Comparison of ENCODE assay signal across 9 mouse cellular contexts in genomic region chr7:83549951-83550407, GRCm38 (mm10). TPM values are rescaled to one million over a fixed set of nuclear protein-coding genes. Genes with fewer than 3 reads are reported as not detected.
DNase-seq lines count a peak whose midpoint lies in the region; ATAC-seq and TF ChIP-seq lines count a peak whose summit lies in the region.
"Had no signal": no experiment of that assay in that cellular context is flagged by ENCODE, and none has a peak within 500 bp of the region (broad histone marks: within the 10 kb centered on the region; RNA-seq: fewer than 3 reads in every experiment).

No protein-coding gene starts in this region.

- no peak for TF ChIP-seq EP300 in heart, adult 2 months (IDR thresholded peaks at IDR 0.05; ENCODE audit: insufficient read depth, low read depth, low read length)
- TF ChIP-seq EP300 in lung, postnatal 0 days (IDR thresholded peaks at IDR 0.05), result no peak
- TF ChIP-seq EP300 in stomach, postnatal 0 days (optimal IDR thresholded peaks at IDR 0.05), result no peak

- no peak for TF ChIP-seq POLR2A in heart, adult 2 months (IDR thresholded peaks at IDR 0.05; ENCODE audit: insufficient read depth, low read depth, low read length)

- no peaks in the 10 kb centered on the region for H3K79me2 ChIP-seq in heart, adult 2 months (replicated peaks; ENCODE audit: control insufficient read depth, insufficient read depth, low read length)

- no peak overlapping the region for H3K9ac ChIP-seq in heart, adult 2 months (ENCODE audit: low read depth, low read length)
- H3K9ac ChIP-seq in lung, postnatal 0 days (replicated peaks; ENCODE audit: low read depth), result no peak overlapping the region
- H3K9ac ChIP-seq in stomach, postnatal 0 days (ENCODE audit: low read length), result no peak overlapping the region

- H3K4me2 ChIP-seq in lung, postnatal 0 days (replicated peaks; ENCODE audit: low read depth, low read length), result no peak overlapping the region
- H3K4me2 ChIP-seq in stomach, postnatal 0 days (replicated peaks; ENCODE audit: low read depth), result no peak overlapping the region

- H3K4me1 ChIP-seq in heart, adult 2 months (ENCODE audit: control insufficient read depth, insufficient read depth, low read length), result no peaks in the 10 kb centered on the region
- H3K4me1 ChIP-seq in lung, postnatal 0 days (ENCODE audit: insufficient read depth, low read depth, low read length), result no peaks in the 10 kb centered on the region
- H3K4me1 ChIP-seq in stomach, postnatal 0 days (replicated peaks; ENCODE audit: control insufficient read depth, insufficient read depth), result no peaks in the 10 kb centered on the region

- no peak overlapping the region for H3K27ac ChIP-seq in heart, adult 2 months
- no peak overlapping the region for H3K27ac ChIP-seq in lung, postnatal 0 days (ENCODE audit: low read length)
- no peak overlapping the region for H3K27ac ChIP-seq in stomach, postnatal 0 days (replicated peaks)

- H3K36me3 ChIP-seq in heart, adult 2 months (ENCODE audit: control insufficient read depth, insufficient read depth, low read length), result no peaks in the 10 kb centered on the region
- no peaks in the 10 kb centered on the region for H3K36me3 ChIP-seq in lung, postnatal 0 days (ENCODE audit: insufficient read depth, low read length)
- H3K36me3 ChIP-seq in stomach, postnatal 0 days (ENCODE audit: control insufficient read depth, insufficient read depth, low read length), result no peaks in the 10 kb centered on the region

- ATAC-seq in CD4-positive, CD25-positive, alpha-beta regulatory T cell, adult 4 months, result peak; percentile 61
- ATAC-seq in lung, postnatal 0 days, result no peak
- ATAC-seq in stomach, postnatal 0 days (ENCODE audit: low FRiP score, low TSS enrichment), result no peak

- intact Hi-C loops in heart, adult 2 months (cut with DNase I), result loop anchor here (1.0 to 5.0 kb wide), 2 partner anchors 683 to 835 kb away; partner anchors contain the start of gene Mex3b
- intact Hi-C loops in heart, postnatal 25 days (cut with DNase I), result loop anchor here (1.0 to 2.0 kb wide), 2 partner anchors 683 to 835 kb away; partner anchors contain the start of gene Mex3b
- intact Hi-C loops in heart, postnatal 10 days (cut with DNase I), result loop anchor here (1.0 to 5.0 kb wide), 5 partner anchors 58 to 835 kb away; no protein-coding TSS in a partner anchor
- intact Hi-C loops in gastrocnemius, postnatal 14 days (cut with DNase I; ENCODE audit: low total_unique reads), result loop anchor here (5.0 to 10.0 kb wide), 4 partner anchors 533 to 838 kb away; partner anchors contain the start of gene Mex3b

- no peaks in the 10 kb centered on the region for H3K27me3 ChIP-seq in heart, adult 2 months (ENCODE audit: control insufficient read depth, insufficient read depth, low read length)
- no peaks in the 10 kb centered on the region for H3K27me3 ChIP-seq in lung, postnatal 0 days (replicated peaks; ENCODE audit: insufficient read depth, low read length)
- no peaks in the 10 kb centered on the region for H3K27me3 ChIP-seq in stomach, postnatal 0 days (ENCODE audit: control insufficient read depth, insufficient read depth, low read length)

- no peaks in the 10 kb centered on the region for H3K9me3 ChIP-seq in lung, postnatal 0 days (ENCODE audit: low read length)
- H3K9me3 ChIP-seq in stomach, postnatal 0 days (ENCODE audit: control insufficient read depth, low read length), result no peaks in the 10 kb centered on the region
- H3K9me3 ChIP-seq: megakaryocyte, embryonic 14.5 days had no signal

- peak; percentile 85 for TF ChIP-seq CTCF in heart, adult 2 months (IDR thresholded peaks at IDR 0.05)
- TF ChIP-seq CTCF in lung, postnatal 0 days (IDR thresholded peaks at IDR 0.05), result peak; percentile 71
- peak; percentile 85 for TF ChIP-seq CTCF in stomach, postnatal 0 days (IDR thresholded peaks at IDR 0.05; ENCODE audit: low read depth)

- no peak overlapping the region for H3K4me3 ChIP-seq in heart, adult 2 months
- no peak overlapping the region for H3K4me3 ChIP-seq in lung, postnatal 0 days (ENCODE audit: low read depth, low read length)
- no peak overlapping the region for H3K4me3 ChIP-seq in stomach, postnatal 0 days (ENCODE audit: low read depth, low read length)
- H3K4me3 ChIP-seq: megakaryocyte, embryonic 14.5 days had no signal

- 47% methylated on average over 5 of the region's 5 CpGs for WGBS in heart, adult 2 months
- WGBS in lung, postnatal 0 days, result 34% methylated on average over 5 of the region's 5 CpGs
- 46% methylated on average over 5 of the region's 5 CpGs for WGBS in stomach, postnatal 0 days

- no peak for DNase-seq in heart, adult 2 months
- DNase-seq in heart, postnatal 25 days (ENCODE audit: low spot score), result no peak
- peak; percentile 23 to 45 for DNase-seq in cerebellum, postnatal 25 days
- peak; percentile 34 to 71 for DNase-seq in heart, postnatal 10 days
- DNase-seq in lung, postnatal 0 days (ENCODE audit: low spot score), result peak; percentile 76
- DNase-seq in stomach, postnatal 0 days (ENCODE audit: low spot score), result no peak
- DNase-seq in gastrocnemius, postnatal 14 days, result no peak

RNA-seq across cellular contexts. Expression of gene Tmc3, which starts 34.7 kb away (rescaled TPM):
- under 1 TPM in 1 of 2 experiments, not detected in 1; 0.11 TPM for total RNA-seq in heart, adult 2 months (2021)
- 0.08 and 0.44 TPM in 2 replicates for polyA plus RNA-seq in heart, adult 2 months (2012; rRNA removed)
- under 1 TPM; 0.11 to 0.13 TPM for total RNA-seq in heart, postnatal 25 days (2021)
- polyA plus RNA-seq in CD4-positive, CD25-positive, alpha-beta regulatory T cell, adult 4 months (2017; shearing (Covaris generic)), result under 1 TPM; 0.79 to 1.00 TPM
- total RNA-seq in heart, postnatal 10 days (2021), result 1 to 10 TPM; 1.8 to 1.9 TPM
- 0.11 and 0.24 TPM in 2 replicates for polyA plus RNA-seq in lung, postnatal 0 days (2015; fragmentation: Nextera tagmentation; extraction: Ambion mirVana)
- 1.1 and 1.2 TPM in 2 replicates for polyA plus RNA-seq in stomach, postnatal 0 days (2015; fragmentation: Nextera tagmentation; extraction: Ambion mirVana)
- under 1 TPM; 0.20 to 0.35 TPM for total RNA-seq in gastrocnemius, postnatal 14 days (2021)

Comparison
In these comparisons a context has a peak if more than half of its experiments do, and no peak if none do; other contexts are left out.
1. DNase-seq: peak in cerebellum, postnatal 25 days (2 of 2), heart, postnatal 10 days (2 of 2) and lung, postnatal 0 days (single experiment); none in heart, adult 2 months (0 of 2), heart, postnatal 25 days (single experiment), stomach, postnatal 0 days (single experiment) and gastrocnemius, postnatal 14 days (single experiment).
2. Peak in every context shown above with its lines, with median percentiles within 50 percentile points of each other: CTCF ChIP-seq.